Mouse (Mus musculus): Measurements from ENCODE around the gene Lyl1. TPM values are rescaled to one million over a fixed set of nuclear protein-coding genes. Genes with fewer than 3 reads are reported as not detected.

Lyl1 gene
- polyA plus RNA-seq, 1 experiment from 2014 or later = 13.7 TPM

GRCm38 (mm10) chr8:84711933-84712758, 10.9 kb downstream of the Lyl1 start:
- Histone ChIP-seq H3K9me3 (ENCODE audit: control insufficient read depth, low read length) (no peaks in the 10 kb centered on the region), H3K4me3 (ENCODE audit: control insufficient read depth in 1 of 2, insufficient read depth in 1 of 2, low read depth in 1 of 2, low read length in 2 of 2) (no peak overlapping the region), H3K36me3 (ENCODE audit: control insufficient read depth, insufficient read depth, low read length) (peaks cover 13% of the 10 kb centered on the region; the same call in 1 of the 2 replicates), H3K27me3 (ENCODE audit: control insufficient read depth, insufficient read depth, low read length) (peaks cover 30% of the 10 kb centered on the region), H3K4me2 (ENCODE audit: low read length) (peak overlapping the region; percentile 27; the same call in 1 of the 2 replicates), H3K4me1 (ENCODE audit: control insufficient read depth in 2 of 2, insufficient read depth in 2 of 2, low read length in 2 of 2) (peaks cover 36 to 62% of the 10 kb centered on the region in 2 experiments), H3K9ac (ENCODE audit: low read length) (peak overlapping the region; percentile 44), H3K27ac (replicated peaks in 1 of 2; ENCODE audit: control insufficient read depth in 1 of 2, insufficient read depth in 1 of 2, low read depth in 2 of 2, low read length in 2 of 2) (peak overlapping the region; percentile 59 to 88)
- peak; percentile 68 for ATAC-seq (ENCODE audit: insufficient number of reproducible peaks, insufficient read depth, low FRiP score, low read depth)
- 32% methylated on average over 11 of the region's 11 CpGs for WGBS

DNA sequence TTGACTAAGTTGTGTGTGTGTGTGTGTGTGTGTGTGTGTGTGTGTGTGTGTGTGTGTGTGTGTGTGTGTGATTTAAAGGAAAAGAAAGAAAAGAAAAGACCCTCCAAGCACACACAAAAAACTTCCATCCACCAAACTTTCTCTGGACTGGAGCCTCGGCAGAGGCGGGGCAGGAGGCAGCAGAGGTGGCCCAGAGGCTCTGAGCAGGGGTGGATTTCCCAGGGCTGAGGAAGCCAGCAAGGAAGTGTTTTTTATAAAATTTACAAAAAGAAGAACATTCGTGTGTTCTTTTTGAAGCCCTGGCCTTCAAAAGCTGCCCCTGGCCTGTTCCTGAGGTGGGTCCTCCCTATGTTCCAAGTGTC, 11.5 kb downstream of the Lyl1 start:
- peaks cover 36 to 58% of the 10 kb centered on the region in 2 experiments for H3K4me1 ChIP-seq (ENCODE audit: control insufficient read depth in 2 of 2, insufficient read depth in 2 of 2, low read length in 2 of 2)
- H3K4me3 ChIP-seq (ENCODE audit: control insufficient read depth in 1 of 2, insufficient read depth in 1 of 2, low read depth in 1 of 2, low read length in 2 of 2) = no peak overlapping the region
- H3K36me3 ChIP-seq (ENCODE audit: control insufficient read depth, insufficient read depth, low read length) = peaks cover 18% of the 10 kb centered on the region
- H3K27ac ChIP-seq (replicated peaks in 1 of 2; ENCODE audit: control insufficient read depth in 1 of 2, insufficient read depth in 1 of 2, low read depth in 2 of 2, low read length in 2 of 2) = peak overlapping the region; percentile 59 to 88
- 37% methylated on average over 3 of the region's 3 CpGs for WGBS
- peak overlapping the region; percentile 1; the same call in 1 of the 2 replicates for H3K9ac ChIP-seq (ENCODE audit: low read length)
- no peak overlapping the region for H3K4me2 ChIP-seq (ENCODE audit: low read length)
- peaks cover 30% of the 10 kb centered on the region for H3K27me3 ChIP-seq (ENCODE audit: control insufficient read depth, insufficient read depth, low read length)
- no peak for ATAC-seq (ENCODE audit: insufficient number of reproducible peaks, insufficient read depth, low FRiP score, low read depth)
- H3K9me3 ChIP-seq (ENCODE audit: control insufficient read depth, low read length) = no peaks in the 10 kb centered on the region

- Histone ChIP-seq H3K4me1 (ENCODE audit: control insufficient read depth in 2 of 2, insufficient read depth in 2 of 2, low read length in 2 of 2) (peaks cover 34 to 54% of the 10 kb centered on the region in 2 experiments), H3K9ac (ENCODE audit: low read length) (peak overlapping the region; percentile 1; the same call in 1 of the 2 replicates)
- WGBS = 61% methylated on average over 4 of the region's 4 CpGs
Observed at GRCm38 (mm10) chr8:84713381-84713780, 12.1 kb downstream of the Lyl1 start.

GRCm38 (mm10) chr8:84714161-84714560, 12.9 kb downstream of the Lyl1 start:
- no peaks in the 10 kb centered on the region for H3K9me3 ChIP-seq (ENCODE audit: control insufficient read depth, low read length)
- H3K27ac ChIP-seq (replicated peaks in 1 of 2; ENCODE audit: control insufficient read depth in 1 of 2, insufficient read depth in 1 of 2, low read depth in 2 of 2, low read length in 2 of 2) = peak overlapping the region in 1 of 2 experiments; percentile 59; a peak in 2 of 4 replicates
- H3K4me3 ChIP-seq (ENCODE audit: control insufficient read depth in 1 of 2, insufficient read depth in 1 of 2, low read depth in 1 of 2, low read length in 2 of 2) = no peak overlapping the region
- no peak overlapping the region for H3K4me2 ChIP-seq (ENCODE audit: low read length)
- H3K4me1 ChIP-seq (ENCODE audit: control insufficient read depth in 2 of 2, insufficient read depth in 2 of 2, low read length in 2 of 2) = peaks cover 32 to 48% of the 10 kb centered on the region in 2 experiments
- H3K36me3 ChIP-seq (ENCODE audit: control insufficient read depth, insufficient read depth, low read length) = peaks cover 21% of the 10 kb centered on the region
- WGBS = 69% methylated on average over 4 of the region's 4 CpGs
- ATAC-seq (ENCODE audit: insufficient number of reproducible peaks, insufficient read depth, low FRiP score, low read depth) = no peak
- peaks cover 17% of the 10 kb centered on the region for H3K27me3 ChIP-seq (ENCODE audit: control insufficient read depth, insufficient read depth, low read length)
- peak overlapping the region; percentile 27; the same call in 1 of the 2 replicates for H3K9ac ChIP-seq (ENCODE audit: low read length)

More at GRCm38 (mm10) chr8:84713381-84713780, 12.1 kb downstream of the Lyl1 start:
- Histone ChIP-seq H3K27me3 (ENCODE audit: control insufficient read depth, insufficient read depth, low read length) (peaks cover 23% of the 10 kb centered on the region), H3K27ac (replicated peaks in 1 of 2; ENCODE audit: control insufficient read depth in 1 of 2, insufficient read depth in 1 of 2, low read depth in 2 of 2, low read length in 2 of 2) (peak overlapping the region; percentile 59 to 88), H3K4me2 (ENCODE audit: low read length) (no peak overlapping the region), H3K9me3 (ENCODE audit: control insufficient read depth, low read length) (no peaks in the 10 kb centered on the region), H3K4me3 (ENCODE audit: control insufficient read depth in 1 of 2, insufficient read depth in 1 of 2, low read depth in 1 of 2, low read length in 2 of 2) (no peak overlapping the region), H3K36me3 (ENCODE audit: control insufficient read depth, insufficient read depth, low read length) (peaks cover 17% of the 10 kb centered on the region)
- ATAC-seq (ENCODE audit: insufficient number of reproducible peaks, insufficient read depth, low FRiP score, low read depth) = no peak

GRCm38 (mm10) chr8:84715893-84716468, 14.7 kb downstream of the Lyl1 start:
- H3K4me3 ChIP-seq (ENCODE audit: control insufficient read depth in 1 of 2, insufficient read depth in 1 of 2, low read depth in 1 of 2, low read length in 2 of 2) = no peak overlapping the region
- WGBS = 17% methylated on average over 27 of the region's 27 CpGs
- H3K9ac ChIP-seq (ENCODE audit: low read length) = peak overlapping the region; percentile 21; the same call in 1 of the 2 replicates
- H3K27ac ChIP-seq (replicated peaks in 1 of 2; ENCODE audit: control insufficient read depth in 1 of 2, insufficient read depth in 1 of 2, low read depth in 2 of 2, low read length in 2 of 2) = no peak overlapping the region
- peaks cover 39% of the 10 kb centered on the region for H3K36me3 ChIP-seq (ENCODE audit: control insufficient read depth, insufficient read depth, low read length)
- H3K27me3 ChIP-seq (ENCODE audit: control insufficient read depth, insufficient read depth, low read length) = peaks cover 17% of the 10 kb centered on the region
- no peaks in the 10 kb centered on the region for H3K9me3 ChIP-seq (ENCODE audit: control insufficient read depth, low read length)
- ATAC-seq (ENCODE audit: insufficient number of reproducible peaks, insufficient read depth, low FRiP score, low read depth) = no peak
- peaks cover 32 to 42% of the 10 kb centered on the region in 2 experiments for H3K4me1 ChIP-seq (ENCODE audit: control insufficient read depth in 2 of 2, insufficient read depth in 2 of 2, low read length in 2 of 2)
- peak overlapping the region; percentile 24 for H3K4me2 ChIP-seq (ENCODE audit: low read length)

DNA sequence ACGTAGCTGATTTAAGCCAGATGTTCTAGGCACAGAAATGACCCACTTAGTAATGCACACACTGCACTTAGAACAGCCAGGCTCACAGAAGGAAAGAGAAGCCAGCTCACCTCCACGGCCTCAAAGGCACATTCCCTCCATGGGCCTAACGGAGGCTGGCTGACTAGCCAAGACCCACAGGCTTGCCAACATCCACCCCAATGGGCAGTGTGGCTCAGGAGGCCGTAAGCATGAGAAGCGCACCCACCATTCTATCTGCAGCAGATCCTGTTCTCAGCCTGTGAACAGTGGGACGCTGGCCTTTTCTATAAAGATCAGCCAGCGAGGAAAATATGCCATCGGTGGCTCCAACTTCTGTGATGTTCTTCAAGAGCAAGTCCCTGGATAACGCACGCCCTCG, 15.5 kb downstream of the Lyl1 start:
- Histone ChIP-seq H3K4me3 (ENCODE audit: control insufficient read depth in 1 of 2, insufficient read depth in 1 of 2, low read depth in 1 of 2, low read length in 2 of 2) (no peak overlapping the region), H3K27ac (replicated peaks in 1 of 2; ENCODE audit: control insufficient read depth in 1 of 2, insufficient read depth in 1 of 2, low read depth in 2 of 2, low read length in 2 of 2) (no peak overlapping the region), H3K9me3 (ENCODE audit: control insufficient read depth, low read length) (no peaks in the 10 kb centered on the region), H3K36me3 (ENCODE audit: control insufficient read depth, insufficient read depth, low read length) (peaks cover 46% of the 10 kb centered on the region), H3K4me2 (ENCODE audit: low read length) (no peak overlapping the region), H3K4me1 (ENCODE audit: control insufficient read depth in 2 of 2, insufficient read depth in 2 of 2, low read length in 2 of 2) (peaks cover 28 to 39% of the 10 kb centered on the region in 2 experiments), H3K27me3 (ENCODE audit: control insufficient read depth, insufficient read depth, low read length) (peaks cover 17% of the 10 kb centered on the region), H3K9ac (ENCODE audit: low read length) (no peak overlapping the region)
- 88% methylated on average over 11 of the region's 11 CpGs for WGBS
- no peak for ATAC-seq (ENCODE audit: insufficient number of reproducible peaks, insufficient read depth, low FRiP score, low read depth)

- ATAC-seq (ENCODE audit: insufficient number of reproducible peaks, insufficient read depth, low FRiP score, low read depth) = no peak
- Histone ChIP-seq H3K9me3 (ENCODE audit: control insufficient read depth, low read length) (no peaks in the 10 kb centered on the region), H3K27me3 (ENCODE audit: control insufficient read depth, insufficient read depth, low read length) (peaks cover 17% of the 10 kb centered on the region), H3K4me2 (ENCODE audit: low read length) (no peak overlapping the region), H3K4me1 (ENCODE audit: control insufficient read depth in 2 of 2, insufficient read depth in 2 of 2, low read length in 2 of 2) (peaks cover 27 to 40% of the 10 kb centered on the region in 2 experiments), H3K36me3 (ENCODE audit: control insufficient read depth, insufficient read depth, low read length) (peaks cover 50% of the 10 kb centered on the region), H3K9ac (ENCODE audit: low read length) (no peak overlapping the region), H3K4me3 (ENCODE audit: control insufficient read depth in 1 of 2, insufficient read depth in 1 of 2, low read depth in 1 of 2, low read length in 2 of 2) (no peak overlapping the region), H3K27ac (replicated peaks in 1 of 2; ENCODE audit: control insufficient read depth in 1 of 2, insufficient read depth in 1 of 2, low read depth in 2 of 2, low read length in 2 of 2) (no peak overlapping the region)
- whole genome bisulfite sequencing = 81% methylated on average over 5 of the region's 5 CpGs
Observed at GRCm38 (mm10) chr8:84718476-84718875, 17.2 kb downstream of the Lyl1 start.

Measured in heart, embryonic 14.5 days (tissue).